Mouse (Mus musculus): ENCODE measurements at regions not wholly inside any gene's neighbourhood (a gene's known extent, or its start where the extent isn't known, plus 50 kb on each side); places are given as distances from the start of the nearest gene placed in this dataset.

DNA sequence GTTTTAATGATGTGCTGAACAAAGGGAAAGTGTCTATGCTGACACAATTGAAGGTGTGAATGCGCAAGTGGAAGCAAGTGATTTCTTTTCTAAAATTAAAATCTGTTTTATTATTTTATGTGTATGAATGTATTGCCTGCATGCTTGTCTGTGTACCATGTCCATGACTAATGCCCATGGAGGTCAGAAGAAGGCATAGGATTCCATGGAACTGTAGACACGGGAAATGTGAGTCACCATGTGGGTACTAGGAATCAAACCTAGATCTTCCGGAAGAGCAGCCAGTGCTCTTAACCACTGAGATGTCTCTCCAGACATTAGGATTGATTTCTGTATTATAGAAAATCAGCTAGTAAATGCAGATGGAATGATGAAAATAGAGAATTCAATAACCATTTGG is 134.9 kb upstream of the Pgrmc2 start:
- no peak for DNase-seq

DNA sequence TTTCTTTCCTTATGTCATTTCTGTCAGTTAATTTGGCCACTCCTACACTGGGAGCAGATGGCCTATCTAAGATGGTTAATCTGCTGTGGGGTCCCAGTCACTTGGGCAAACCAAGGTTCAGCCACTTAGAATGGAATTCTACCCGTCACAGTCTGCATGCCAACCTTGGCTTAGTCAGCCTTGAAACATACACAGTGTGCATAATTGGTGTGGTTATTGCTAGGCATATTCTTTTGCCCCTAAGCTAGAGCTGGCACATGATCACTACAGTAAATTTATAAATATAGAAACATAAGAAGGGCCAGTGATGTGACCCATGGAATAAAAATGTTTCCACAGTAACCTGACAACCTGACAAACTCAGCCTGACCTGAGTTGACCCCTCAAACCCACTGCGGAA is 130.7 kb upstream of the Pgrmc2 start:
- DNase-seq, result no peak

DNA sequence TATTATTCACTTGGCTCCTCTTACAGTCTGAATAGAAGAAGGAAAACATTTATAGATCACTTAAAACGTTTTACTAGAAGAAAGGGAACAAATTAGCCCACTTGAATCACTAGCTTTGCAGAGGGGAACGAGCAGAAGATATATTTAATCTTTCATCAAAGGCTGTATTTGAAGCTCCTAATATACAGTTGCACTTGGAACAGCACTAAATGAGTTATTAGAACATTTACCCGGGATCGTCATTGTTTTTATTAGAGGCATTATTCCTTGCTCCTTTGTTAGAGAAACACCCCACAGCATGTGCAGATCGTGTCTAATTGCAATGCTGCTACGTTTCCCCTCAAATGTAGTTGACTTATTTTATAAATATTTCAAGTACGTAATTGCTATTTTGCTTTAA is 127.5 kb upstream of the Pgrmc2 start:
- no peak for DNase-seq

DNA sequence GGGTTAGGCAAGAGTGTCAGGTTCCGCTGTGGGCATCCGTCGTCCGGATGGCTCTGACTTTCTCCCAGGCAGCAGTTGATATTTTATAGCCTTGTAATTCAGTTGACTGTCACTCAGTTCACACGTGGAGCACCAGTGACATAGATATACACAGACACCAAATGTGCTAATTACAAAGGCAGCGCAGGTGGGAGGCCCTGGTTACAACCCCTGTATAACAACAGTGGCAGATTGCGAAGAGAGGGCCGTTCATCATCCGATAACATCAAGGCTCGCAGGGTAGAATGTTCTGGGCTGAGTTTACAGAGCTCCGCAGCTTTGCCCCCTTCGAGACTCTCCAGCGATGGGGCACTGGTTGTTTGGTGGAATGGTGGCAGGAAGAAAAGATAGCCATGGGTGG is 120.0 kb upstream of the Pgrmc2 start:
- no peak for DNase-seq

DNA sequence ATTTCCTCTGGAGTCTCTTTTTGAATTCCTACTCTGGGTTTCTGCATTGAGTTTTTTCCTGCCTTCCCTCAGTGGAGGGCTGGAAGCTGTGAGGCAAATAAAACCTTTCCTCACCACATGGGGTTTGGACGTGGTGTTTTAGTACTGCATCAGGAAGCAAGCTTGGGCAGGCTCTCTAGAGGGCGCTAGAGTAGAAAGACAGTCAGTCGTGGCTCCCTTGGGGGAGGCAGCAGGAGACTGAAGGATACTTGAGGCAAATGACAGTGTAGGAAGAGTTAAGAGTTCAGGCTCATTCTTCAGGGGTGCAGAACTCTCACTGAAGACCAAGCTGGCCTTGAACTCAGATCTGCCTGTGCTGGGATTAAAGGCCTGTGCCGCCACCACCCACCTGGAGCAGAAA is 118.9 kb upstream of the Pgrmc2 start:
- peak; percentile 42 for DNase-seq

DNA sequence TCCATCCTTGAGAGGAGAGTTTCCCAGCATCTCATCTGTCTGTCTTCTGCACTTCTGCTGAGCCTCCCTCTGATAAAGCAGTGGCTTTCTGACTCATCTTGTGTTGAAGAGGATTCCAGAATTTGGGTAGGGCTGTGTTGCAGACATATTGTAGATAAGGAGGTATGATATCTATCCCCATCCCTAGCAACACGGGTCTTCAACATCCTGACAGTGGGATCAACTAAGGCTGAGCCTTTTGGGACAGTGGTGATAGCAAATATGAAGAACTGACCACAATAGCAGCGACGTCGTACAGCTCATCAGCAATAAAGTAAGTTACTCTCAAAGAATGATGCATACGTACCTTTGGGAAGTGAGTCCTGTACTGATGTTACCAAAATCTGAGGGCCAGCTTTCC is 117.2 kb upstream of the Pgrmc2 start:
- DNase-seq, result no peak

DNA sequence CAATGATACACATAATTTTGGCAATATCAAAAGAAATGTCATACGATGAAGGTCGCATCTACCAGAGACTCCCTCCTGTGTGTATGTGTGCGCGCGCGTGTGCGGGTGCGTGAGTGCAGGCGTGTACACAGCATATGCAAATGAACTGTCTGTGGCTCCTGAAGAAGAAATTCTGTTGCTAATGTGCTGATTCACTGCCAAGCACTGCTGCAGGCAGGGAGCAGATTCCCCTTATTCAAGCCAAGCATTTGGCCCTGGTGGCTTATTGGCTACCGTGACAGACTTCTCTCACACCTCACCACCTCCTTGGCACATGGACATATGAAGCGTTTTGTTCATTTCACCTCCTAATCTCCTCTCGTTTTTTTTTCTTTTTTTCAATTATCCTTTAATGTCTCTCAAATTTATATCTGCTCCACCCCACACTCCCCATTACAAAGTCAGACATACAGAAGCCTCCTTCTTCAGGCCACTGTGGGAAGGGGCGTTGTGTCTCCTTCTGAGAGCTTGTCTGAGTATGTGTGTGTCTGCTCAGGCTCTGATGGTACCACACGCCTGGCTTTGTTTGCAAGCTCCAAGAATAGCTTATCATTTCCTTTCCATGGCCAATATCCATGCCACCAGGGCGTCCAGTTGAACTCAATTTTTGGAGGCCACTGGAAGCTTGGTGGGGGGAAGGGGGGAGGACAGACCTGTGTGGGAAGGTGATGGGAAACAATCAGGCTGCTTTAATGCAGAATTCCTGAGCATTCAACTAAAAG is 115.5 kb upstream of the Pgrmc2 start:
- DNase-seq, result no peak

DNA sequence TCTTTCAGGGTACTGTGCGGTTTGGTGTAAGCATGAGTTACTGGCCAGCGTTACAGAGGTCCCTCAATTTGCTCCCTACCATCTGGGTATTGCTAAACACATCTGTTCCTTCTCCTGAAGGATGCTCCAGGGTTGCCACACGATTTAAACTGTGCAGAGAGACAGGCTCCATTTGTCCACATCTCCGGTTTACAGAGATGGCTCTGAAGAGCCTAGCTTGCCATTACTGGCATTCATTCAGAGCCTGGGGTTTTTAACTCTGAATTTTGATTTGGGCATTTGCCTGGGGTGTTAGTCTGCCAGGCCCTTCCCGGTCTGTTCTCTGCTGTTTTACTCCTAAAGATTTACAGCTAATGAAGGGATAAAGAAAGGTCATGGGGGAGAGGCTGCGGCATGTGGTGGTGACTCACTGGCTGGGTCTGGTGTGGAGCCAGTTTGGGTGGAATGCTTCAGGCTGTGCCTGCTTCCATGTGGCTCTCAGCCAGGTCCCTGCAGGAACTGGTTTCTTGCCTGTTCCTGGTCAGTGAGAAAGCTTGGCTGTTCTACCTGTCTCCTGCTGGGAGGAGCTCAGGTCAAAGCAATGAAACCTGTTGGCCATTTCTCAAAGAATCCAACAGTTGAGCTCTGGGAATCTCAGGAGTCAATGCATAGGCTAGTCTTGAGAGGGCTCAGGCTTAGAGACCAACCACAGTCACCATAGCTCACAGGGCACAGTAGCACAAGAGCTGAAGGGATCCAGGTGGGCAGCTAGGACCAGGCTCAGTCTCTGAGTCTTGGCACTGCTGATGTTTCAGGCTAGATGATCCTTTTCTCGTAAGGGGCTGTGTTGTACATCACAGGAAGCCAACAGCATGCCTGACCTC is 112.5 kb upstream of the Pgrmc2 start:
- peak; percentile 83 for DNase-seq

DNA sequence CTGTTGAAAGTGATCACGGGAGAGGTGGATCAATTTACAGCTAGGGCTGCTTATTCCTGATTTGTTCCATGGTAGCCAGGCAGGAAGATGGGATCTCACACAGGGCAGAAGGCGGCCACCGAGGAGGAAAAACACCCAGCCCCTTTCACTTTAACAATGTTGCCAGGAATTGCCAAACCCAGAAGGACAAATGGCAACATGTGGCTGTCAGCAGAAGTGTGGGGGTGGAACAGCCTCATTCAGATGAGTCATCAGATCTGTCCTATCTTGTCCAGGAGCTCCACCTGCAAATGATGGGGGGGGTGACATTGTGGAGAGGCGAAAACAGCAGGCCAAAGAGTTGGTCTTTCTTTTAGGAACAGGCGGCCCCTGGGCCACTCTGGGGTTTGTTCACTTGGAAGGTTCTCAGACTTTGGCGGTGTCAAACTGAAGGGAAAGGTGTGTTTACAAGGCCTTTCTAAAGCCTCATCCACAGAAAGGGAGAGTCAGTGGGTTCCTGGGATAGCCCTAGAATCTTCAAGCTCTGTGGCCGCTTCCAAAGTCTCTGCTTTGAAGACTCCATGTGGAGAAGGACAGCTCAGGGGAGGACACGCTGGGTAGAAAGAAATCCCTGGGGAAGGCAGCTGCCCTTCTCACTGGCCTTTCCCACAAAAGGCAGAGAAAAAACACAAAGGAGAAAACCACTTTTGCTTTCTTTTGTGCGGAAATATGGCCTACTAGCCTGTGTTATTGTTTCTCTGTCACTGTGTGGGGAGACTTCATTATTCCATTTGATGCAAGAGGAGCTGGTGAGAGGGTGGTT is 111.7 kb upstream of the Pgrmc2 start:
- no peak for DNase-seq

DNA sequence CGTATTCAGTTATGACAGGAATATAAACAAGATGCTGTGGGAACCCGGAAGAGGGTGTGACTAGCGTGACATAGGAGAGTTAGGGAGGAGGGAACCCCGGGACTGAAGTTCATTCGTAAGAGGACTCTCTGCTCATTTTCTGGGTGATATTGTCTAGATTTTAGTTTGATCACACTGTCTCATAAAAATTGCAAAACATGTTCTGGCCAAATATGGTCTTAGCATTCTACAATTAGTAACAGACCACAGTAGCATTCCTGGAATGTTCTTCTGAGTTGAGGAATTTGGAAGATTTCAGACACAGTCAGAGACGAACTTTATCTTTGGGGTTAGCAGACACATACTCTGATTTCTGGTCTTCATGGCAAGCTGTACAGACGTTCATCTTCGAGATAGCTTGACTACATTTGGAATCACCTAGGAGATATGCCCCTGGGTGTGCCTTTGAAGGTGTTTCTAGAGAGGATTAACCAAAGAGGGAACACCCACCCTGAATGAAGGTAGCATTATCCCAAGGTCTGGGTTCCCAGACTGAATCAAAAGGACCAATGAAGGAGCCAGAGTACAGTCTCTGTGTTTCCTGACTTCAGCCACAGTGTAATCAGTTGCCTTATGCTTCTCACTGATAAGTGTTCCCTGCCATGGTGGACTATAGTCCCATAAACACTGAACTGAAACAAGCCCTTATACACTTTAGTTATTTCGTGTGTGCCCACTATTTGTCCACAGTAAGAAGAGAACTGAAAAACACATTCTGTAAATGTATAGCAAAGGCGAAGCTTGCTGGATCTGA is 102.7 kb upstream of the Pgrmc2 start:
- no peak for DNase-seq

DNA sequence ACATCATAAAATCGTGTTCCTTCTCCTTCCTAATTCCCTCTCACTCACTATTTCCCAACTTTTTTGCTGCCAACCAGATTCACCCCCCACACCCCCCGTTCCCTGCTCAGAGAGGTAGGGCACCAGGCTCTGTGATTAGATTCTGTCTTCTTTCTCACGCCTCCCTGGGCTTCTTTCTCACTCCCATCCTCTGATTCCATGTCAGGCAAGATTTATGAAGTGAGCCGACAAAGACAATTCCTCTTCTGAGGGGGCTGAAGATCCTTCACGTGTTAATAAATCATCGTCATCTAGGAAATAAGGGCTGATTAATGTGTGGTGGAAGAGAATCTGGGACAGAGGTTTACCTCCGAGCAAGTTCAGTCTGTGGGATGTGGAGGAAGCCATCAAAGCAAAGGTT is 101.5 kb upstream of the Pgrmc2 start:
- DNase-seq, result no peak

DNA sequence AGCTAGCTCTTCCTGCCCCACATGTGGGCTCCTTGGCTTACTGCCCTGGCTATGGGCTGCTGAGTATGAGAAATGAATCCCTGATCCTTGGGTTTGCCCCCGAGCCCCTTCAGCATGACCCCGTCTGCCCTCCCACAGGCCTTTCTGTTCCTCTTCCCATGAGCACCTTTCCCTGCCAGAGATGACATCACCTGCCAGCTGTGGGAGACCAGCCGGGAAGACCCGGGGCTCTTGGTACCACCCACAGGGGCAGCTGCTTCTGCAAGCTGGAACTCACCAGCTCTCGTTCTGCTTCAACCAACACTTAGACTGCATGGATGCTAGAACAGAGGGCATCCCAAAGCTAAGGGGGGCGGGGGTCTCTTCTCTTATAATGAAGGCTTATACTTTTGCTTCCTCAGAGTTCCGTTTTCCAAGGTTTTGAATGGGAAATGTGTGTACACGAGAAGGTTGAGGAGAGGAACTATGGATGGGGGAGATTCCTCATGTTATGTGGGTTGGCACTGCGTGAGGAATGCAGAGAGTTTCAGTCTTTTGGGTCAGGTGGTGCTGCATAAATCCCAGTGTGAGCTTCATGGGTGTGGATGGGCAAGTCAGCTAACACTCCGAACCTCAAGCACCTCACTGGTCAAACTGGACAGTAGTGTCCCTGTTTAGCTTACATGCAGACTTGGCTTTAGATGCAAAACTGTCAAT is 100.2 kb upstream of the Pgrmc2 start:
- DNase-seq, result peak; percentile 29

DNA sequence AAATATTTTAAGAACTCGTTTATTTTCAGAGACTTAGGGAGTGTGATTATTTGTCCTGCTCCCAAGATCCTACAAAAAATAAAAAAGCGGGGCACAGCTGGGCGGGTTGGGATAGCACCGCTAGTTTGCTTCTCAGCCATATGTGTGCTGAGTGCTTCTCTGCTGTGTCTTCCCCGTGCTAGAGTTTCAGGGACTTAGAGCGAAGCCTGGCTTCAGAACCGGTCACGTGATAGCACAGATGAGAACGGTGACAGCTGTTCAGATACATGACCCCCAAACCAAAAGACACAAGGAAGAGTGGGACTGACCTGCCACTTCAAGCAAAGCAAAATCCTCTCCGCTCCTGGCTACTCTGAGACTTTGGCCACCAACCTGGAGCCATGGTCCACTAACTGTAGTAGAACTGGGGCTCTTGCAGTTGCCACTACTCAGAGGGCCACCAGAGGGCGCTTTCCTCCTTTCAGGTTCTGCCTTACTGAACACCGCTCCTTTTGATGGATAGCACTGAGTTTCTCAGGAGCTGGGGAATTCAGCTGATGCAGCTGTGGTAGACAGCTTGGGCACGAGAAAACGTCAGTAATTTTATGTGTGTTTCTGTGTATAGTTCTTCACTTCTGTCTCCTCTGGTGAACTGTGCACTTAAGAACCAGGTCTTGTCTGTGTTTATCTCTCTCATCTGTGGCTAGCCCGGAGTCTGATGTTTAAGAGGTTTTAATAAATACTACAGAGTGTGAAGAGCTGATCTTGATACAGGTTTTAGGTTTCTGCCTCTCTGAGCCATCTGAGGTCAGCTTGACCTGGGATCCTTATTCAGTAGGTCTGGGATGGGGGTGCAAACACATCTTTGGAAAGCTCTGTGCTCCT is 99.4 kb upstream of the Pgrmc2 start:
- DNase-seq, result peak; percentile 95

DNA sequence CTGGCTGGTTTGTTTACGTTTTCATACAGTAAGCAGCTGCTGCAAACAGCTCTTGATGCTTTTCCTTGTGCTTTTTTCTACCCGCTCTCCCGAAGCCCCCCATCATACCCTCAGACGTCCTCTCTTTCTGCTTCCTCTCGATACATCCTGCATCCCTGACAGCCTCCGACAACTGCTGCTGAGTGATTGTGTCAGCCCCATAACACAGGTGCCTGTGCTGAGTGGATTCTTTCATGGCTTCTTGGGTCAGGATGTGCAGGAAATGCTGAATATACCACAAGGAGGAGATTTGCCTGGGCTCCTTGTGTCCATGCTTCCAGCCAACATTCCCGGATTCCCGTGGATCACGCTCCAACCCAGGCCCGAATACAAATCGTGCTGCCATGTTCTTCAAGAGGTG is 98.6 kb upstream of the Pgrmc2 start:
- DNase-seq, result no peak

DNA sequence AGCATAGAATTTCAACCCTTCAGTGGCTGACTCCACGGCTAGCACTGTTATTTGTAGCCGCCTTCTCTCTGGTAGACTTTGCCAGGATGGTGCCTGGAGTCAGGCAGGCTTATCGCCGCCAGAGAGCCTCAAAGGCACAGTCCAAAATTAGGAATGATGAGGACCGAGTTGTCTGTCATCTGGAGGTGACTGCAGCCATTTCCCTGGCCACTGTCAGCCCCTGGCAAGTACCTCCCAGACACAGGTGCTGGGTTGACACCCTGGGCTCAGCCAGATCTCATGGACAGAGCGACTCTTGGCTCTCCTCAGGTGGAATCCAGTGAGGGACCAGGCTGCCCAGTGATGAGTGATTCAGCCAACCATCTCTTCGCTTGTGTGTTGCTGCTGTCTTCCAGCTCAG is 98.1 kb upstream of the Pgrmc2 start:
- DNase-seq, result no peak

DNA sequence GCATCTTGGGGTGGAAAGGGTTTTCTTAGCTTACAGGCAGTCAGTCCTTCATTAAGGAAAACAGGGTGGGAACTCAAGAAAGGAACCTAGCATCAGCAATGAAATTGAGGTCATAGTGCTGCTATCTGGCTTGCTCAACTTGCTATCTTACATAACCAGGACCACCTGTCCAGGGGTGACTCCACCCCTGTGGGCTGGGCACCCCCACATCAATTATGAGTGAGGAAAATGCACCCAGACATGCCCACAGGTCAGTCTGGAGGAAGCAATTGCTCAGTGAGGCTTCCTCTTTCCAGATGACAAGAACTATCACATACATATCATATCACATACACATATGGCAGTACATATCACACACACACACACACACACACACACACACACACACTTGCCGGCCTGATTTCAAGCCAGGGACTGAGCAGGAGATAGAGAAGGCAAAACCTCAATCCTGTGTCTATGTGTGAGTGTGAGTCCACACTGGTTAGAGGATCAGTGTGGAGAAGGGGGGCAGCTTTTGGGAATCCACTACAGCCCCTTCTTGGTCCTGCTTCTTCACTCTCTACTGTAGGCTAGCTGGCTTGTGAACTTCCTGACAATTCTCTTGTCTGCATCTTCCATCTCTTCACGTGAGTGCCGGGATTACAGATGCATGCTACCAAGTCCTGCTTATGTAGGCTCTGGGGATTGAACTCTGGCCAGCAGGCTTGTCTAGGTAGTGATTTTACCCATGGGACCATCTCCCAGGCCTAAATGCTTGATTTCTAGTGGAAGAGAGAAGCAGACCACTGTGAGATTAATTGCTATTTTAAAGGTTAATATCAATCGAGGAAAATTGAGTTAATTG is 96.4 kb upstream of the Pgrmc2 start:
- no peak for DNase-seq

DNA sequence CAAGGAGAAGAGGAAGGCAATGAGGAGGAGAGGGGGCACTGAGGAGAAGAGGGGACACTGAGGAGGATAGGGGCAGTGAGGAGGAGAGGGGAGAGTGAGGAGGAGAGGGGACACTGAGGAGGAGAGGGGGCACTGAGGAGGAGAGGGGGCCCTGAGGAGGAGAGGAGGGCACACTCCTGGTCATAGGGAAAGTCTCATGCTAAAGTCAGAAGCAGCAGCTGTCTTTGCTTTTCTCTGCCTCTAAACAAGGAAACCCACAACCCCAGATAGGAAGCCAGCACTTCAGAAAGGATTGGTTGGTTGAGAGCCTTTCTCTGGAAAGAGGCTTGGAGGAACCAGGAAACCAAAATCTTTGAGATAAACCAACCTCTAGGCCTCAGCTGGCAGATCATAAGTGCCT is 94.3 kb upstream of the Pgrmc2 start:
- no peak for DNase-seq

DNA sequence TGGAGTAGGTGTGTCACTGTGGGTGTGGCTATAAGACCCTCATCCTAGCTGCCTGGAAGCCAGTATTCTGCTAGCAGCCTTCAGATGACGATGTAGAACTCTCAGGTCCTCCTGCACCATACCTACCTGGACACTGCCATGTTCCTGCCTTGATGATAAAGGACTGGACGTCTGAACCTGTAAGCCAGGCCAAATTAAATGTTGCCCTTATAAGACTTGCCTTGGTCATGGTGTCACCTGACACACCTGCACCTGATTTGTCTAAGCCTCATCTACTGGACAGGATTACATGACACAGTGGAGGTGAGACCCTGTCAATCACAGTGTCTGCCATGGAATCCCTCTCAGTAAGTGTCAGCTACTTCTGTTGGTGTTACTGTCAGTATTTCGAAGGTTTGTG is 92.5 kb upstream of the Pgrmc2 start:
- no peak for DNase-seq

DNA sequence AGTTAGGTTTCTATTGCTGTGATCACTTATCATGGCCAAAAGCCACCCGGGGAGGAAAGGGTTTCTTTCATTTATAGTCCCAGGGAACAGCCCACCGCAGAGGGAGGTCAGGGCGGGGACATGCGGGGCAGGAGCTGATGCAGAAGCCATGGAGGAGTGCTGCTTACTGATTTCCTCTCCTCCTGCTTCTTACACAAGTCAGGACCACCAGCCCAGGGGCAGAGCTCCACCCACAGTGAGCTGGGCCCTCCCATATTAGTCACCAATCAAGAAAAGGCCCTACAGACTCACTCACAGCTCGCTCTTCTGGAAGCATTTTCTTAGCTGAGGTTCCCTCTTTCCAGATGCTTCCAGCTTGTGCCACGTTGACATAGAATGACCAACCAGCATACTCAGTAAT is 90.7 kb upstream of the Pgrmc2 start:
- no peak for DNase-seq
